9 mouse cellular contexts compared by ENCODE assay signal in genomic region chr1:89643445-89644100, GRCm38 (mm10).
DNase-seq lines count a peak whose midpoint lies in the region; ATAC-seq lines count a peak whose summit lies in the region.
"Had no signal": no experiment of that assay in that cellular context is flagged by ENCODE, and none has a peak within 500 bp of the region (broad histone marks: within the 10 kb centered on the region; RNA-seq: fewer than 3 reads in every experiment).

No protein-coding gene starts in this region.

- H3K4me2 ChIP-seq in forebrain, embryonic 12.5 days = no peak overlapping the region
- no peak overlapping the region for H3K4me2 ChIP-seq in midbrain, embryonic 13.5 days (replicated peaks)

- H3K9ac ChIP-seq in forebrain, embryonic 12.5 days = no peak overlapping the region
- no peak overlapping the region for H3K9ac ChIP-seq in midbrain, embryonic 13.5 days (replicated peaks)

- no peak overlapping the region for H3K27ac ChIP-seq in forebrain, embryonic 10.5 days
- no peak overlapping the region for H3K27ac ChIP-seq in forebrain, embryonic 12.5 days
- H3K27ac ChIP-seq in midbrain, embryonic 13.5 days = no peak overlapping the region

- peak; percentile 21 for DNase-seq in forebrain, embryonic 10.5 days (ENCODE audit: extremely low spot score, low spot score)
- peak; percentile 27 for DNase-seq in CD4-positive helper T cell, adult 2 months (ENCODE audit: low read depth, low spot score)
- peak; percentile 73 to 74 for DNase-seq in cerebellum, postnatal 14 days
- peak; percentile 58 to 69 for DNase-seq in heart, postnatal 14 days
- DNase-seq in left cerebral cortex, postnatal 14 days (ENCODE audit: low spot score in 2 of 2) = peak; percentile 62 to 69
- DNase-seq in thymus, postnatal 14 days = peak; percentile 58

- no peaks in the 10 kb centered on the region for H3K4me1 ChIP-seq in forebrain, embryonic 10.5 days
- H3K4me1 ChIP-seq in forebrain, embryonic 12.5 days = peaks cover 3% of the 10 kb centered on the region; the same call in 1 of the 2 replicates
- H3K4me1 ChIP-seq in midbrain, embryonic 13.5 days (replicated peaks) = peaks cover 17% of the 10 kb centered on the region

- H3K27me3 ChIP-seq in forebrain, embryonic 10.5 days (ENCODE audit: poor library complexity, severe bottlenecking) = peaks cover 14% of the 10 kb centered on the region; the same call in 1 of the 2 replicates
- peaks cover 35% of the 10 kb centered on the region for H3K27me3 ChIP-seq in forebrain, embryonic 12.5 days
- H3K27me3 ChIP-seq in midbrain, embryonic 13.5 days = peaks cover 3% of the 10 kb centered on the region; the same call in 1 of the 2 replicates
- H3K27me3 ChIP-seq: Patski had no signal

- no peak overlapping the region for H3K4me3 ChIP-seq in forebrain, embryonic 10.5 days
- no peak overlapping the region for H3K4me3 ChIP-seq in forebrain, embryonic 12.5 days (replicated peaks)
- H3K4me3 ChIP-seq in midbrain, embryonic 13.5 days (replicated peaks) = no peak overlapping the region

- intact Hi-C loops in heart, postnatal 14 days (cut with DNase I) = loop anchor here (10.0 kb wide), 1 partner anchor 951 kb away; no protein-coding TSS in a partner anchor
- intact Hi-C loops in left cerebral cortex, postnatal 14 days (cut with DNase I) = no loop called here

- 84% methylated on average over 8 of the region's 8 CpGs for WGBS in forebrain, embryonic 10.5 days
- 69% methylated on average over 8 of the region's 8 CpGs for WGBS in forebrain, embryonic 12.5 days
- 62% methylated on average over 8 of the region's 8 CpGs for WGBS in midbrain, embryonic 13.5 days

- ATAC-seq in forebrain, embryonic 12.5 days (ENCODE audit: low FRiP score) = no peak
- 0 out of 2 replicates have a peak, but pooled peaks have one; percentile 25 for ATAC-seq in midbrain, embryonic 13.5 days
- ATAC-seq: Patski had no signal

- peaks cover 26% of the 10 kb centered on the region for H3K36me3 ChIP-seq in forebrain, embryonic 10.5 days (replicated peaks)
- peaks cover 2% of the 10 kb centered on the region; the same call in 1 of the 2 replicates for H3K36me3 ChIP-seq in forebrain, embryonic 12.5 days (replicated peaks)
- peaks cover 15% of the 10 kb centered on the region for H3K36me3 ChIP-seq in midbrain, embryonic 13.5 days

- H3K9me3 ChIP-seq in forebrain, embryonic 10.5 days = peaks cover under 1% of the 10 kb centered on the region; the same call in 1 of the 2 replicates
- no peaks in the 10 kb centered on the region for H3K9me3 ChIP-seq in forebrain, embryonic 12.5 days
- no peaks in the 10 kb centered on the region for H3K9me3 ChIP-seq in midbrain, embryonic 13.5 days

Comparison
In these comparisons a context has a peak if more than half of its experiments do, and no peak if none do; other contexts are left out.
1. DNase-seq: peak in every context shown above with its lines; median percentile 74 in cerebellum, postnatal 14 days; 66 in left cerebral cortex, postnatal 14 days; 64 in heart, postnatal 14 days; 58 in thymus, postnatal 14 days; 27 in CD4-positive helper T cell, adult 2 months; 21 in forebrain, embryonic 10.5 days.